Mouse (Mus musculus): ENCODE results near the gene Tspan4. TPM values are rescaled to one million over a fixed set of nuclear protein-coding genes. Genes with fewer than 3 reads are reported as not detected.

Gene Tspan4
- total RNA-seq, 2 experiments from 2014 or later, result 13.6 to 13.7 TPM

DNA sequence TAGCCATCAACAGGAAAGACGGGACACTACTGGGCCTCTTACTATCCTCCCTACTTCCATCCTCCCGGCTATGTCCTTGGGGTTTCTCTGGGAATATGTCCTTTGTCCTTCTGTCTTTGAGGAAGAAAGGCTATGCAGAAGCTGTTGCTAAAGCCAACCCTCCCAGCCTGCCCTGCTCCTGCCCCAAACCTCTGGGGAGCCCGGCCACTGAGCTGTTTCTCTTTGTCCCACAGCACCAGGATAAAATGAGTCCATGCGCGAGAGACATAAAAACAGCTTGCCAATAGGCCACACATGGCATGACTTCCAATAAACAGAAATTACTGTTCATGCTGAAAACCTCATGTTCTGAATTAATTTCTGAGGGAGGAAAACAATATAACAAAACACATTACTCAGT, 43.3 kb downstream of the Tspan4 start:
- no peak overlapping the region for H3K4me3 ChIP-seq
- no peak for TF ChIP-seq CTCF (conservative IDR thresholded peaks at IDR 0.05)
- no peak overlapping the region; the same call in 1 of the 2 replicates for H3K27ac ChIP-seq
- DNase-seq (ENCODE audit: low spot score in 2 of 2), result no peak

DNA sequence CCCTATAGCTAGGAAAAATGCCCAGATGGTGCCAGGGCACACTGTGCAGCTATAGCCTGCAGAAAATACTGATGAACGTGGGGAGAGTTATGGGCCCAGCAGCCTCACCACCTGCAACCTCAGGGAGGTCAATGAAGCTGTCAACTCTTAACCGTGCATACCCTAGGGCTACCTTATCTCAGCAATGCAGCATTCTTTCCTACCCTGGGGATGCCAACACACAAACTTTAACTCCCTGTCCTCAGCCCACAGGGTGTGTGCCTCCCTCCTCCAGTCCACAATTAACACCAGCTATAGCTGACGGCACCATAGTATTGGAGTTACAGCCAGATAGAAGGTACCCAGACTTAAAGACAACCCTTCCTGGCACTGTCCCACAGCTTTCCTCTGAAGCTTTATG, 43.9 kb downstream of the Tspan4 start:
- H3K4me3 ChIP-seq, result no peak overlapping the region
- TF ChIP-seq CTCF (conservative IDR thresholded peaks at IDR 0.05), result no peak
- no peak for DNase-seq (ENCODE audit: low spot score in 2 of 2)
- H3K27ac ChIP-seq, result peak overlapping the region; percentile 23; the same call in 1 of the 2 replicates

DNA sequence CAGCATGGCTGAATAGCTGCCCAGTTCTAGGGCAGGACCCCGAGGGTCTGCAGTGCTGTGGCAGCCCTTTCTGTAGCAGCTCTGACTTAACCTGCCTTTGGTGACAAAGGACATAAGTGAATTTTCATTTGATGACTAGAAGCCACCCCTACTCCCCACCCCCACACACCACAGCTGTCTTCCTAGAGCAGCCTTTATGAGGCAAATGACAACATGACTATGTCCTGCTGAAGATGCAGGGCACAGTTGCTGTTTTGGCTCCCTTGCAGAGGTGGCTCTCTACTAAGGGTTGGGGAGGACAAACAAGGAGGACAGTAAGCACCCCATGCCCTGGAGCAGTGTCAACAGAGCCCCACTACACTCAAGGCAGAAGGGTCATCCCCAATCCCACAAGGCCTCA, 44.8 kb downstream of the Tspan4 start:
- no peak overlapping the region for H3K4me3 ChIP-seq
- H3K27ac ChIP-seq, result no peak overlapping the region; the same call in 1 of the 2 replicates
- no peak for TF ChIP-seq CTCF (conservative IDR thresholded peaks at IDR 0.05)
- DNase-seq (ENCODE audit: low spot score in 2 of 2), result no peak

DNA sequence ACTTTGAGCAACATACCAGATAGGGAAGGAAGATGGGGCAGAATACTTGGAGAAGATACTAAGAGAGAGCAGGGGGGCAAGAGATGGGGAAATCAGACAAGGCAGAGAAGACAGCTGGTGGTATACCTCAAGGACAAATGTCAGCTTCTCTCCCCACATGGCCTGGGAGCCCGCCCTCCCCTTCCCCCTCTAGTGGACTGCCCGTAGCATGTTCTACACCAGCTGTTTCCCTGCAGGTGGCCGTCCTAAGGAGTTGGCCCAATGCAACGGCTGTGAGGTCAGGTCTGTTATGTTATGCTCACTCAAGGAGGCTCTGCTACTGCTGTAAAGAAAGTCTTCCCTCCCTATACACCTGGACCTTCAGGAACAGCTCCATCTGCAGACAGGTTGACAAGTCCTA, 48.0 kb downstream of the Tspan4 start:
- DNase-seq (ENCODE audit: low spot score in 2 of 2), result no peak
- TF ChIP-seq CTCF (conservative IDR thresholded peaks at IDR 0.05), result no peak
- no peak overlapping the region for H3K4me3 ChIP-seq
- no peak overlapping the region for H3K27ac ChIP-seq

DNA sequence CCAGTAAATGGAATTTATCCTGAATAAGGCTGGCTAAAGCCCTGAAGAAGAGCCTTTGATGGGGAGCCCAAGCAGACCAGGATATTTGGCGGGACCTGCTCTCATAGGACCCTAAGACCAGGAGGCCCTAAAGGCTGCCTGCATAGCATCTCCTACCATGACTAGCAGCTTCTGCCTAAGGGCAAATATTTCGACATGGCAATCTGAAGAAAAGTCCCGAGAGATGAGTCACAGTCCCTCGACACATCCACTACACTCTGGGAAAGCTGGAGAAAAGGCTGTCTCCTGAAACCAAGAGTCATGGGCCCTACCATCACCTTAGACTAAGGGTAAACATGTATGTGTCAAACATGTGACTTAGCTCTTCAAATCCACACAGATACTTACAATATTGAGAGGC, 49.2 kb downstream of the Tspan4 start:
- no peak for DNase-seq (ENCODE audit: low spot score in 2 of 2)
- no peak for TF ChIP-seq CTCF (conservative IDR thresholded peaks at IDR 0.05)
- H3K27ac ChIP-seq, result no peak overlapping the region
- H3K4me3 ChIP-seq, result no peak overlapping the region

DNA sequence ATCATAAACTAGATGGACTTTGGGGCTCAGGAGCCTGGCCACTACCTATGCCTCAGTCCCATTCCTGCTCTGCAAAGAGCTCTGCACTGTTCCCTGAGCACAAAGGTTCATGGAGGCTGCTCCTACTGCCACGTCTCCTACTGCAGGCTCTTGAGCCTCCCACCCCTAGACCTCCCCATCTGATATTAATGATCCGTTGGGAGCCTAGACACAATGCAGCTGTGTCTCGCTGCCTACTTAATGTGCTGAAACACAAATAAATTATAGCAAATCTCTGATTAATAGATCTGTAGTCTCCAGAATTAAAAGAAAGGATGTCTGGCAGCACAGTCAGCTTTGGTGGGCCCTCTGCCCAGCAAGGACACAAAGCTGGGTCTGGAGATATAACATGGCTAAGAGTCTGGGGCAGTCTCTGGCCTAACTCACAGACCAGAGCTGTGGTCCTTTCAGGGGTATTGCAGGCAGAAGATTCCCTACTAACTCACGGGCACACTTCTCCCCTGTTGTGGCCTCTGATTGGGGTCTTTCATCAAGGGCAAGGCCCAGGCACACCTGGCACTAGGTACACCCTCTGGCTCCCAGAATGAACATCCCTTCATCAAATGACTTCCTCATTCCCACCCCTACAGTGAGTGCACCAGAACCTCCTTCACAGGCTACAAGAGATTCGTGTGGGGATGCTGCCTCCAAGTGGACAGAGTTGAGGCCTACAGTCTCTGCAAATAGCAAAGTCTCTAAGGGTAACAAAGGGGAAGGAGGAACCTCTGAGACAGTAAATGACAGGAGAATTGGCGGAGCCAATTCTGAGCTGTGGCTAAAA, 49.9 kb downstream of the Tspan4 start:
- Histone ChIP-seq H3K4me3 (no peak overlapping the region), H3K27ac (no peak overlapping the region)
- TF ChIP-seq CTCF (conservative IDR thresholded peaks at IDR 0.05), result peak; percentile 95
- peak; percentile 75 to 80 for DNase-seq (ENCODE audit: low spot score in 2 of 2)

DNA sequence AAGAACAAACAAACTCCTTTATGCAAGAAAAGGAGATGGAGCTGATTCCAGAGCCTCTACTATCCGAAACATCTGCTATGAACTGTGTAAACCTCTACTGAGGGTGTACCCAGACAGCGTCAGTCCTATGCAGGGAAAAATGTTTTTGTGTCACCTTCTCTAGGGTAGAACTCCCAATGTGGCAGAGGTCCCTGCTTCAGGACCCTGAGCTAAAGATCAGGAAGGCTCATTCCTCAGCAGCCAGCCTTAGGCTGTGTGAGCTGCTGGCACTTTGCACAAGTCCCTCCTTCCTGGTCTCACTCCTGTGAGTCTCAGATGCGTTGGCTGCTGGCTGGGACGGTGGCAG, 50.5 kb downstream of the Tspan4 start:
- Histone ChIP-seq H3K4me3 (no peak overlapping the region), H3K27ac (peak overlapping the region; percentile 15; the same call in 1 of the 2 replicates)
- no peak for DNase-seq (ENCODE audit: low spot score in 2 of 2)
- TF ChIP-seq CTCF (conservative IDR thresholded peaks at IDR 0.05), result no peak; the same call in 1 of the 2 replicates

DNA sequence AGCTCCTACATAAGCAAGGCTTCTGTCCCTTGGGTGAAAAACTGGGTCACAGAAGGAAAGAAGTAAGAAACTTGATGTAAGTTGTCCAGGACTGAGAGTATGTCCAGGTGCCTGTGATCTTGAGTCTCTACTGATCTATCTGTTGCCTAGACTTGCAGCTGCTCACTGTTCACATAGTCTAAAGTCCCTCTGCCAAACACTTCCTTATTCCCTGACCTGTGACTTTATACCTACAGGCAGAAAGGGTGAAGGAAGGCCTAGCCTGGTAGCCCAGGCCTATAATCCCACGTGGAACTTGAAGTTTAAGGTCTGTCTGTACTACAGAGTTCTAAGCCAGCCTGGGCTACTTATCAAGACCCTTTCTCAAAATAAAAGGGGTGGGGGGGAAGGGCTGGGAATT, 60.5 kb downstream of the Tspan4 start:
- no peak overlapping the region for H3K4me3 ChIP-seq
- DNase-seq (ENCODE audit: low spot score in 2 of 2), result no peak
- no peak for TF ChIP-seq CTCF (conservative IDR thresholded peaks at IDR 0.05)
- H3K27ac ChIP-seq, result no peak overlapping the region

DNA sequence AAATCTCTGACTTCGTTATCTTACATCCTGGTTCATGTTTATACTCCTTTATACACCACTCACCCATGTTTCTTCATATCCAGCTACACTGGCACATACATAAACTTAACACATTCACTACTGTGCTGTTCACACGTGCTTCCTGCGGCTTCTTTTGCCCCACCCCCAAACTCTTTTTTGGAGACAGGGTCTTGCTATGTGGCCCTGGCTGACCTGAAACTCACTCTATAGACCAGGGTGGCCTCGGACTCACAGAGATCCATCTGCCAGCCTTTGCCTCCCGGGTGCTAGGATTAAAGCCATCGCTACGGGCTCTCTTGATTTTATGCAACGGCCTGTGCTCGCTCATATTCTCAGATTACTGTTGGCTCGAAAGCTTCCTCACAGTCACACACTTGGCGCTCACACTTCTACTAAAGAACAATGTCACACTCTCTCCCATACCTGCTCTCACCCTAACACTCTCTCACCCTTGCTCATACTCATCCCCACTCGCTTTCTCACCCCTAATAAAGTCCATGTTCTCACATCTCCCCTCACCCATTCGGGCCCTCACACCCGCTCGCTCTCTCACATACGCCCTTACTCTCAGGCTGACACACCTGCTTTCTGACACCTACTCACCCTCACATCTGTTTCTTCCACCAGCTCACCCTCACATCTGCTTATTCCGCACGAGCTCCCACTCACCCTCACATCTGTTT, 64.0 kb downstream of the Tspan4 start:
- H3K4me3 ChIP-seq, result peak overlapping the region; percentile 85
- no peak for DNase-seq (ENCODE audit: low spot score in 2 of 2)
- no peak for TF ChIP-seq CTCF (conservative IDR thresholded peaks at IDR 0.05)
- peak overlapping the region; percentile 95 for H3K27ac ChIP-seq

DNA sequence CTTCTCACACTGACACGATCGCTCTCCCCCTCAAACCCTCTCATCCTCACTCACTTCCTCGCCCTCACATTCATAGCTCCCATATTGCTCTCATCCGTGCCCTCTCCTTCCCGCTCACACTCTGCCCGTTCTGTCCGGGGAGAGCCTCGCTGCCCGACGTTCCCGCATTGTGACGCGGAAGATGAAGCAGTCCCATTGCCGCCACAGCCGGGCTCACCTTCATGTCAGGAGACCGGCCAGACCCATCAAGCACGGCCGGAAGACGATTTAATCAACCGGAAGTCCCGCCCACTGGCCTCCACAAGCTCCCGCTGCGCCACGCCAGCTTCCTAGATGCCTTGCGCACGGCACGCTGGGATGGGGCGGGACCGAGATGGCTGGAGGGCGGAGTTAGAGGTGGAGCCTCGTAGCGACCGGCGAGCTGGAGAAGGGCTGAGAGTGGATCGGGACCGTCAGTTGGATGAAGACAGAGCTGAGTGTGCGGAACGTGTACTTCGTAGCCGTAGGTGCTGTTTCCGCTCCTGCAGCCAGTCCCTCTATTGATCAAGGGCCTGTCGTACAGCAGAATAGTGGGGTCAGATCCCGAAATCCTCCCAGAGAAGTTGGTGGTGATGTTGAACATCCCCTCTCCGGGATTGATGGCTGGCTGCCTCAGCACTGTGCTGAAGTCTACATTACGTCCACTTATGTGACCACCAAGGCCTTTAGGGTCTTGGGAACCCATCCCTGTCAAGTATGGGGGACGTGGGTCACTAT, 64.7 kb downstream of the Tspan4 start, which contains the start of gene Chid1:
Chid1 (minus strand) TSS at position 302 of the 756 bp plus-strand sequence.
- peak within 1 kb of the TSS; percentile 95 for H3K27ac ChIP-seq
- TF ChIP-seq CTCF (conservative IDR thresholded peaks at IDR 0.05), result no peak
- H3K4me3 ChIP-seq, result peak within 1 kb of the TSS; percentile 85
- DNase-seq (ENCODE audit: low spot score in 2 of 2), result peak; percentile 97 to 98

DNA sequence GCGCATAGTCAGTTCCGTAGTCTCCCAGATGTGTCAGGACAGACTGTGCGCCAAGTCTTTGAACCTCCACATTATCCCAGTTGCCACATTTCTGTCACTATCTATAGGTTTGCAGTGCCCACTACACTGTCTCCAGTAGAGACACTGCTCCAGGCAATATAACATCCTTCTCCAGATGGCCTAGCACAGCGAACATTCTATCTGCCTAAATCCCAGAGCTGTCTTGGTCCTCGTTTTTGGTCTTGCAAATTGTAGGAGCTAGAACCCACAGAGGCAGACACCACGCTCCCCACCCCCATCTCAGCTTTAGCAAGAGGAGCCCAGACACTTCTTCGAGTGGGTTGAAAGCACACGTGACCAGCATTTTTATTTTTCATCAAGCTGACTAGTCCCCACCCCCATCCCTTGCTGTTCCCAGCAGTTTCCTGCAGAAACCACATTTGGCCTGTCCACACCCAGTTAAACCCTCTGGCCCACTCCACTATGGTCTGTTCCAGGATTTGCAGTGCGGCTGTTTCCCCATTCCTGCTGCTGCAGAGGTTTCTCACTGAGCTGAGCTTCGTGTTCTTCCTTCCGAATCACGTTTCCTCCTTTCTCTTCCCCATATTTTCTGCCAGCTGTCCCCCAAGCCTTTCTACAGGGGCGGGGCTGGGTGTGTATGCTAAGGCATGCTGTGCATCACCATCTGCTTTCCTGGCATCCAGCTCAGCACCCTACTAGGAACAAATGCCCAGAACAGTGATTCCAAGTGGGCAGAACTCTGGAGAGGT, 65.5 kb downstream of the Tspan4 start:
- peak; percentile 75 to 88 for DNase-seq (ENCODE audit: low spot score in 2 of 2)
- TF ChIP-seq CTCF (conservative IDR thresholded peaks at IDR 0.05), result no peak
- Histone ChIP-seq H3K27ac (peak overlapping the region; percentile 95), H3K4me3 (peak overlapping the region; percentile 85)

DNA sequence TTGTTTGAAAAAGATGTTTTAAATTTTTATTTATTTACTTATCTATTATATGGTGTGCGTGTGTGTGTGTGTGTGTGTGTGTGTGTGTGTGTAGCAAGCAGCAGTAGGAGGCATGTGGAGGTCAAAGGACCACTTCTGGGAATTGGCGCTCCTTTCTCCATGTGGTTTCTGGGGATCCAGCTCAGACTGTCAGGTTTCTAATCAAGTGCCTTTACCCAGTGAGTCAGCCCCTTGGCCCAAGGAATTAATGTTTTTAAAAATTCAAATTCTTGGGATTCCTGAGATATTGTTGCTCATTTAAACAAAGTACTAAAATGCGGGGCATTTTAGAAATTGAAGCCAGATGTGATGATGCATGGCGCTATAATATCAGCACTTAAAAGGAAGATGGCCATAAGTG, 66.6 kb downstream of the Tspan4 start:
- no peak for TF ChIP-seq CTCF (conservative IDR thresholded peaks at IDR 0.05)
- H3K27ac ChIP-seq, result no peak overlapping the region
- no peak for DNase-seq (ENCODE audit: low spot score in 2 of 2)
- no peak overlapping the region for H3K4me3 ChIP-seq

Data from layer of hippocampus, adult 2 months (tissue).